Mouse (Mus musculus) hindbrain, postnatal 0 days (tissue): ENCODE measurements around the gene Lamc1. TPM values are rescaled to one million over a fixed set of nuclear protein-coding genes. Genes with fewer than 3 reads are reported as not detected.
A peak's percentile ranks its signal among the peaks of the same experiment; 100 is the strongest.

ENCODE experiments used
- ATAC-seq: fragments of 200-750 bp; cut with Nextera tagmentation; 2 replicates; pipeline ENCODE4 v1.8.0; 2017; ENCODE audit warnings: mild to moderate bottlenecking, moderate TSS enrichment, moderate library complexity
- DNase-seq: peaks from one replicate; pipeline ENCODE4 v3.0.0-alpha.2; 2015; ENCODE audit warnings: low spot score
- H3K27ac ChIP-seq: fragments of 300-500 bp; sonication (generic); 2 replicates; pipeline ENCODE4 v1.5.1; 2014; ENCODE audit warnings: mild to moderate bottlenecking
- H3K27me3 ChIP-seq: fragments of 300-500 bp; sonication (generic); 2 replicates; pipeline ENCODE4 v1.6.1; 2014; ENCODE audit warnings: low read length, mixed read lengths; ENCODE audit not compliant: insufficient read depth
- H3K36me3 ChIP-seq: fragments of 300-500 bp; sonication (generic); 2 replicates; pipeline ENCODE4 v1.6.1; 2014; ENCODE audit warnings: low read length, mixed read lengths; ENCODE audit not compliant: insufficient read depth
- H3K4me1 ChIP-seq: fragments of 300-500 bp; sonication (generic); 2 replicates; pipeline ENCODE4 v1.6.1; 2014; ENCODE audit warnings: antibody characterized with exemption, low read length, mixed read lengths; ENCODE audit not compliant: insufficient read depth
- H3K4me2 ChIP-seq: fragments of 300-500 bp; sonication (generic); 2 replicates; pipeline ENCODE4 v1.6.1; 2014; ENCODE audit warnings: low read depth, mild to moderate bottlenecking, low read length, moderate library complexity, mixed read lengths
- H3K4me3 ChIP-seq: fragments of 300-500 bp; sonication (generic); 2 replicates; pipeline ENCODE4 v1.5.1; 2014; ENCODE audit warnings: low read length
- H3K9ac ChIP-seq: fragments of 300-500 bp; sonication (generic); replicated peaks from 2 replicates; pipeline ENCODE4 v1.6.1; 2014; ENCODE audit warnings: mild to moderate bottlenecking, low read length, moderate library complexity, mixed read lengths
- H3K9me3 ChIP-seq: fragments of 300-500 bp; sonication (generic); 2 replicates; pipeline ENCODE4 v1.6.1; 2016; ENCODE audit warnings: low read length, mixed read lengths
- CTCF ChIP-seq: IDR thresholded peaks from 2 replicates; pipeline ENCODE4 v1.5.1; 2016; ENCODE audit warnings: antibody characterized with exemption, control low read depth, low read depth
- whole genome bisulfite sequencing: fragments of 180-500 bp; shearing (Covaris S2); extraction: QIAGEN DNeasy Blood & Tissue Kit; methylation state at CpG from one replicate; pipeline ENCODE4 v1.1.7; 2014; 5-methylcytosine and 5-hydroxymethylcytosine counted together
- polyA plus RNA-seq: library from polyadenylated mRNA; unstranded; fragments of >200 nt; fragmentation: Nextera tagmentation; extraction: Ambion mirVana; gene quantifications from 2 replicates; pipeline ENCODE4 v1.2.1, GENCODE M21; 2015
- total RNA-seq: library from RNA; depleted of rRNA; stranded (reverse); fragments of >200 nt; gene quantifications from 2 replicates; pipeline ENCODE4 v1.2.3, GENCODE M21; 2014

The Lamc1 gene
- total and polyA plus RNA-seq, 2 experiments from 2014 or later, result 13.5 to 52.9 TPM

DNA sequence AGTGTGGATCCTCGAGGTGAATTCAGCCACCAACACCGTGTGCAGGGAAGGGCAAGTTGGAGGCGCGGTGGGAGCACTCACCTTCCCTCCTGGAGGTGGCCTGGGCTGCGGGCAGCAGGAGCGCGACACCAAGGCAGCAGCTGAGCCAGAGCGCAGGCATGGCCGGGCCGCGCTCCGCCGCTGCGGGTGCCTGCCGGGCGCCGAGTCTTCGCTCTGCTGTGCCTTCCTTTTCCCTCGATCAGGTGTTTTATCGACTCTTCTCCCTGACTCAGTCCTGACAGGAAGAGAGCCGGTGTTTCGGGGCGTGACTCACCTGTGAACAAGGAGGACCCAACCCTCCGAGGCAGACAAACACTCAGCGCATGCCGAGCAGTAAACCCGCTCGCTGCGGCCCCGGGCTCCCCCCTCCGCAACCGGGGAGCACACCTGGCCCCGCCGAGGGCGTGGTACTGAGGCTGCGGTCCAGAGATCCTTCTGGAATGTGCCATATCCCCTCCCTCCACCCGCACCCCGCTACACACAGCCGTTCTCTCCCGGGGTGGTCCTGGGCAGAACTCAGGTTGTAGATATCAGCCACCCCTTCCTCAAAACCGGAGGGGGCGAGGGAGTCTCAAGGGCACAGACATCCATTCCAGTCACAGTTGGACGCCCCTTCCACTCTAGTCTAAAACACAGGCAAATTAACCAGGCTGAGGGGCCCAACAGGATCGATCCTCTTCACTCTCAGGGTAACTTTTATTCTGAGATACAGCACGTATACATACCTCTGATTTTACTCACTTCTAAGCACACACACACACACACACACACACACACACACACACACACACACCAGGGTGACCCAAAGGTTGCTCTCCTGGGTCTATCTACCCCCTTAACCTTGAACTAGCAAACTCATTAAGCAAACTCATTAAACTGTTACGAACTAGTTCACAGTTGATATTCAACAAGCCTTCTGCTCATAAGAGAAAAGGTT, 146.5 kb downstream of the Lamc1 start, which contains the start of gene Lamc2:
Lamc2 (minus strand) TSS at position 620 of the 976 bp plus-strand sequence.
- TF ChIP-seq CTCF, result no peak

GRCm38 (mm10) chr1:153180586-153181289, 151.8 kb downstream of the Lamc1 start:
- Histone ChIP-seq H3K27ac (no peak overlapping the region; the same call in 1 of the 2 replicates), H3K4me3 (no peak overlapping the region), H3K27me3 (peaks cover 5% of the 10 kb centered on the region; the same call in 1 of the 2 replicates), H3K4me1 (peaks cover 2% of the 10 kb centered on the region; the same call in 1 of the 2 replicates), H3K4me2 (no peak overlapping the region), H3K9ac (no peak overlapping the region), H3K36me3 (no peaks in the 10 kb centered on the region), H3K9me3 (no peaks in the 10 kb centered on the region)
- no peak for TF ChIP-seq CTCF
- ATAC-seq (peak; percentile 58; the same call in 1 of the 2 replicates), DNase-seq (peak; percentile 62)
- 49% methylated on average over 9 of the region's 9 CpGs for WGBS

More for the DNA sequence above, 146.5 kb downstream of the Lamc1 start, which contains the start of gene Lamc2:
- DNase-seq (peak; percentile 40), ATAC-seq (peak; percentile 81)
- WGBS, result 3% methylated on average over 46 of the region's 46 CpGs
- peak within 1 kb of the TSS; percentile 50 for H3K9ac ChIP-seq
- peaks cover 6% of the 10 kb centered on the region; the same call in 1 of the 2 replicates for H3K4me1 ChIP-seq
- peak within 1 kb of the TSS; percentile 51 for H3K4me3 ChIP-seq
- no peak within 1 kb of the TSS for H3K27ac ChIP-seq
- no peaks in the 10 kb centered on the region for H3K9me3 ChIP-seq
- H3K36me3 ChIP-seq, result no peaks in the 10 kb centered on the region
- H3K4me2 ChIP-seq, result peak within 1 kb of the TSS; percentile 81
- H3K27me3 ChIP-seq, result peaks cover 13% of the 10 kb centered on the region; the same call in 1 of the 2 replicates

GRCm38 (mm10) chr1:153180160-153180559, 152.4 kb downstream of the Lamc1 start:
- peaks cover 5% of the 10 kb centered on the region; the same call in 1 of the 2 replicates for H3K27me3 ChIP-seq
- no peaks in the 10 kb centered on the region for H3K36me3 ChIP-seq
- H3K4me3 ChIP-seq, result no peak overlapping the region
- 80% methylated on average over 4 of the region's 4 CpGs for WGBS
- no peak for DNase-seq
- H3K9me3 ChIP-seq, result no peaks in the 10 kb centered on the region
- no peak for TF ChIP-seq CTCF
- no peaks in the 10 kb centered on the region for H3K4me1 ChIP-seq
- no peak overlapping the region; the same call in 1 of the 2 replicates for H3K27ac ChIP-seq
- H3K9ac ChIP-seq, result no peak overlapping the region
- H3K4me2 ChIP-seq, result no peak overlapping the region
- no peak for ATAC-seq

GRCm38 (mm10) chr1:153174801-153175200, 157.8 kb downstream of the Lamc1 start:
- WGBS, result 71% methylated on average over 12 of the region's 12 CpGs
- peak; percentile 69; the same call in 1 of the 2 replicates for ATAC-seq

DNA sequence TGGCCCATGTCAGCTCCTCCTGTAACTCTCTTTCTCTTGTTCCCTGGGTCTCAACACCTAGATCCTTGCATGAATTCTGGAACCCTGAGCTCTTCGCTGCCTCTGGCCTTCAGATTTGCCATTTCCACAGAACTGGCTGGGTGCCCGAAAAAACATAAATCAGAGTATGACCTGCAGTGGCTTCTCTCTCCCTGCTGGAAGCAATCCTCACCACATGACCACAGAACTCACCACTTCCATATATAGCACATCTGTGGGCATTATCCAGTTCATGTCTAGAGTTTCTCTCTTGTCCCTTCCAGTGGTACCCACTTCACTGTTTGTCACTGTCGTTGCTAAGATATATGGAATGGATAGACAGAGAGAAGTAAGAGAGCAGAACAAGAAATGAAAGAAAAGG, 159.3 kb downstream of the Lamc1 start:
- H3K27ac ChIP-seq, result no peak overlapping the region
- no peak overlapping the region for H3K4me2 ChIP-seq
- DNase-seq (no peak), ATAC-seq (no peak)
- TF ChIP-seq CTCF, result no peak
- H3K9ac ChIP-seq, result no peak overlapping the region
- WGBS, result 63% methylated on average over 3 of the region's 3 CpGs
- no peaks in the 10 kb centered on the region; the same call in 1 of the 2 replicates for H3K4me1 ChIP-seq
- no peaks in the 10 kb centered on the region for H3K27me3 ChIP-seq
- no peak overlapping the region for H3K4me3 ChIP-seq
- H3K36me3 ChIP-seq, result no peaks in the 10 kb centered on the region
- no peaks in the 10 kb centered on the region for H3K9me3 ChIP-seq

More at GRCm38 (mm10) chr1:153174801-153175200, 157.8 kb downstream of the Lamc1 start:
- Histone ChIP-seq H3K9ac (no peak overlapping the region), H3K27ac (no peak overlapping the region), H3K4me1 (no peaks in the 10 kb centered on the region; the same call in 1 of the 2 replicates), H3K9me3 (no peaks in the 10 kb centered on the region), H3K4me2 (no peak overlapping the region), H3K36me3 (no peaks in the 10 kb centered on the region), H3K4me3 (no peak overlapping the region), H3K27me3 (no peaks in the 10 kb centered on the region)
- DNase-seq, result peak; percentile 62
- TF ChIP-seq CTCF, result no peak

DNA sequence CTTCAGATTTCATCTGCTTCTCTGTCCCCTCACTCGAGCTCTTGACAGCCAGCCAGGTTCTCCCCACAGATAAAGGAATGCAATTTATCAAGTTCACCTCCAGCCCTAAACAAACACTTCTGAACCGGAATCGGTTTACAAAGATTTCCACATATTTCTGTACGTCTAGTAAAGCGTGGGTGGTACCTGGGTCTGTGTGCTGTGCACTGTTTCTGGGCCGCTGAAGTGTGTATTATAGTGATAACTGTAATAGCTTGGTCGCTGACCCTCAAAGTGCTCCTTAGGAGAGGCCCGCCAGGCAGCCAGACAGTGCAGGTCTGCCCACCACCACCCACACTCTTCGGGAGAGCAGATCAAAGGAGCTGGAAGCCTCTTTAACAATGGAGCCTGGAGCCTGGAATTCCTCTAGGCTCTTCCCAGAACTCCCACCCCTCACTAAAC, 160.3 kb downstream of the Lamc1 start:
- Histone ChIP-seq H3K9ac (no peak overlapping the region), H3K36me3 (no peaks in the 10 kb centered on the region), H3K4me2 (no peak overlapping the region), H3K27me3 (no peaks in the 10 kb centered on the region), H3K4me3 (no peak overlapping the region), H3K27ac (no peak overlapping the region), H3K9me3 (no peaks in the 10 kb centered on the region), H3K4me1 (no peaks in the 10 kb centered on the region; the same call in 1 of the 2 replicates)
- ATAC-seq (no peak), DNase-seq (no peak)
- no peak for TF ChIP-seq CTCF
- WGBS, result 33% methylated on average over 9 of the region's 9 CpGs
